Mouse (Mus musculus): Measurements from ENCODE around the gene Gfap. TPM values are rescaled to one million over a fixed set of nuclear protein-coding genes. Genes with fewer than 3 reads are reported as not detected.
A peak's percentile ranks its signal among the peaks of the same experiment; 100 is the strongest.

Gfap gene
- polyA plus RNA-seq, 1 experiment from 2014 or later: 0.17 TPM

GRCm38 (mm10) chr11:102874801-102875334, 25.8 kb downstream of the Gfap start:
- no peaks in the 10 kb centered on the region for H3K9me3 ChIP-seq (replicated peaks)
- H3K9ac ChIP-seq: peak overlapping the region; percentile 28; the same call in 1 of the 2 replicates
- no peaks in the 10 kb centered on the region for H3K27me3 ChIP-seq (replicated peaks)
- peaks cover 8% of the 10 kb centered on the region for H3K4me1 ChIP-seq (replicated peaks)
- peaks cover 62% of the 10 kb centered on the region for H3K36me3 ChIP-seq
- H3K27ac ChIP-seq (ENCODE audit: poor library complexity, severe bottlenecking): no peak overlapping the region
- ATAC-seq (ENCODE audit: insufficient number of reproducible peaks, low FRiP score): no peak
- no peak overlapping the region for H3K4me3 ChIP-seq
- H3K4me2 ChIP-seq: no peak overlapping the region
- WGBS: 88% methylated on average over 7 of the region's 7 CpGs

GRCm38 (mm10) chr11:102864272-102864671, 36.4 kb downstream of the Gfap start:
- no peak overlapping the region for H3K4me2 ChIP-seq
- H3K36me3 ChIP-seq: peaks cover 91% of the 10 kb centered on the region
- H3K9ac ChIP-seq: no peak overlapping the region
- no peak overlapping the region for H3K27ac ChIP-seq (ENCODE audit: poor library complexity, severe bottlenecking)
- no peaks in the 10 kb centered on the region for H3K9me3 ChIP-seq (replicated peaks)
- no peak overlapping the region for H3K4me3 ChIP-seq
- H3K4me1 ChIP-seq (replicated peaks): 0 out of 2 replicates have a peak, but pooled peaks cover 3% of the 10 kb centered on the region
- H3K27me3 ChIP-seq (replicated peaks): no peaks in the 10 kb centered on the region
- no peak for ATAC-seq (ENCODE audit: insufficient number of reproducible peaks, low FRiP score)
- WGBS: 40% methylated on average over 4 of the region's 4 CpGs

- 96% methylated on average over 8 of the region's 8 CpGs for WGBS
- no peaks in the 10 kb centered on the region for H3K27me3 ChIP-seq (replicated peaks)
These were observed 40.8 kb downstream of the Gfap start for GRCm38 (mm10) chr11:102859933-102860332.

GRCm38 (mm10) chr11:102858951-102859350, 41.8 kb downstream of the Gfap start:
- no peak for ATAC-seq (ENCODE audit: insufficient number of reproducible peaks, low FRiP score)
- no peaks in the 10 kb centered on the region for H3K9me3 ChIP-seq (replicated peaks)
- H3K27ac ChIP-seq (ENCODE audit: poor library complexity, severe bottlenecking): no peak overlapping the region
- WGBS: 89% methylated on average over 11 of the region's 11 CpGs
- H3K27me3 ChIP-seq (replicated peaks): no peaks in the 10 kb centered on the region
- H3K36me3 ChIP-seq: peaks cover 94% of the 10 kb centered on the region
- H3K4me3 ChIP-seq: no peak overlapping the region
- H3K4me2 ChIP-seq: no peak overlapping the region
- no peak overlapping the region for H3K9ac ChIP-seq
- H3K4me1 ChIP-seq (replicated peaks): no peaks in the 10 kb centered on the region

More at GRCm38 (mm10) chr11:102859933-102860332, 40.8 kb downstream of the Gfap start:
- no peak overlapping the region for H3K4me2 ChIP-seq
- H3K27ac ChIP-seq (ENCODE audit: poor library complexity, severe bottlenecking): no peak overlapping the region
- no peak overlapping the region for H3K9ac ChIP-seq
- no peaks in the 10 kb centered on the region for H3K9me3 ChIP-seq (replicated peaks)
- ATAC-seq (ENCODE audit: insufficient number of reproducible peaks, low FRiP score): no peak
- H3K36me3 ChIP-seq: peaks cover 92% of the 10 kb centered on the region
- H3K4me1 ChIP-seq (replicated peaks): no peaks in the 10 kb centered on the region
- no peak overlapping the region for H3K4me3 ChIP-seq

GRCm38 (mm10) chr11:102855941-102856340, 44.8 kb downstream of the Gfap start:
- Histone ChIP-seq H3K4me2 (no peak overlapping the region), H3K4me3 (no peak overlapping the region), H3K27me3 (replicated peaks) (no peaks in the 10 kb centered on the region), H3K27ac (ENCODE audit: poor library complexity, severe bottlenecking) (no peak overlapping the region), H3K4me1 (replicated peaks) (no peaks in the 10 kb centered on the region), H3K9ac (no peak overlapping the region), H3K36me3 (peaks cover 91% of the 10 kb centered on the region), H3K9me3 (replicated peaks) (no peaks in the 10 kb centered on the region)
- ATAC-seq (ENCODE audit: insufficient number of reproducible peaks, low FRiP score): no peak
- WGBS: 80% methylated on average over 6 of the region's 6 CpGs

- H3K36me3 ChIP-seq: peaks cover 91% of the 10 kb centered on the region
- no peaks in the 10 kb centered on the region for H3K4me1 ChIP-seq (replicated peaks)
- H3K4me2 ChIP-seq: no peak overlapping the region
- no peak overlapping the region for H3K27ac ChIP-seq (ENCODE audit: poor library complexity, severe bottlenecking)
- ATAC-seq (ENCODE audit: insufficient number of reproducible peaks, low FRiP score): no peak
- H3K9me3 ChIP-seq (replicated peaks): no peaks in the 10 kb centered on the region
- no peak overlapping the region for H3K4me3 ChIP-seq
- H3K27me3 ChIP-seq (replicated peaks): no peaks in the 10 kb centered on the region
- no peak overlapping the region for H3K9ac ChIP-seq
These were observed 47.0 kb downstream of the Gfap start for GRCm38 (mm10) chr11:102853760-102854159.

GRCm38 (mm10) chr11:102851883-102852282, 48.8 kb downstream of the Gfap start:
- Histone ChIP-seq H3K9me3 (replicated peaks) (no peaks in the 10 kb centered on the region), H3K4me2 (no peak overlapping the region), H3K36me3 (peaks cover 91% of the 10 kb centered on the region), H3K27ac (ENCODE audit: poor library complexity, severe bottlenecking) (no peak overlapping the region), H3K9ac (no peak overlapping the region), H3K4me1 (replicated peaks) (no peaks in the 10 kb centered on the region), H3K27me3 (replicated peaks) (no peaks in the 10 kb centered on the region), H3K4me3 (no peak overlapping the region)
- 0 out of 2 replicates have a peak, but pooled peaks have one; percentile 39 for ATAC-seq (ENCODE audit: insufficient number of reproducible peaks, low FRiP score)
- WGBS: 69% methylated on average over 5 of the region's 5 CpGs

GRCm38 (mm10) chr11:102845926-102846325, 54.8 kb downstream of the Gfap start:
- ATAC-seq (ENCODE audit: insufficient number of reproducible peaks, low FRiP score): no peak
- Histone ChIP-seq H3K9ac (no peak overlapping the region), H3K27ac (ENCODE audit: poor library complexity, severe bottlenecking) (no peak overlapping the region), H3K36me3 (peaks cover 100% of the 10 kb centered on the region), H3K9me3 (replicated peaks) (no peaks in the 10 kb centered on the region), H3K4me3 (no peak overlapping the region), H3K4me2 (no peak overlapping the region), H3K27me3 (replicated peaks) (no peaks in the 10 kb centered on the region), H3K4me1 (replicated peaks) (no peaks in the 10 kb centered on the region)
- 64% methylated on average over 10 of the region's 10 CpGs for WGBS

GRCm38 (mm10) chr11:102838616-102839150, 62.0 kb downstream of the Gfap start:
- no peak overlapping the region for H3K4me3 ChIP-seq
- H3K36me3 ChIP-seq: peaks cover 72% of the 10 kb centered on the region
- no peak overlapping the region for H3K4me2 ChIP-seq
- H3K4me1 ChIP-seq (replicated peaks): no peaks in the 10 kb centered on the region
- ATAC-seq (ENCODE audit: insufficient number of reproducible peaks, low FRiP score): no peak
- no peak overlapping the region for H3K9ac ChIP-seq
- H3K27ac ChIP-seq (ENCODE audit: poor library complexity, severe bottlenecking): no peak overlapping the region
- no peaks in the 10 kb centered on the region for H3K9me3 ChIP-seq (replicated peaks)
- H3K27me3 ChIP-seq (replicated peaks): no peaks in the 10 kb centered on the region
- WGBS: 88% methylated on average over 9 of the region's 9 CpGs

GRCm38 (mm10) chr11:102838126-102838525, 62.6 kb downstream of the Gfap start:
- no peaks in the 10 kb centered on the region for H3K9me3 ChIP-seq (replicated peaks)
- WGBS: 91% methylated on average over 2 of the region's 2 CpGs
- H3K27me3 ChIP-seq (replicated peaks): no peaks in the 10 kb centered on the region
- H3K4me3 ChIP-seq: no peak overlapping the region
- no peak overlapping the region for H3K27ac ChIP-seq (ENCODE audit: poor library complexity, severe bottlenecking)
- H3K4me1 ChIP-seq (replicated peaks): no peaks in the 10 kb centered on the region
- H3K4me2 ChIP-seq: no peak overlapping the region
- no peak overlapping the region for H3K9ac ChIP-seq
- H3K36me3 ChIP-seq: peaks cover 66% of the 10 kb centered on the region
- ATAC-seq (ENCODE audit: insufficient number of reproducible peaks, low FRiP score): no peak

GRCm38 (mm10) chr11:102837385-102837784, 63.3 kb downstream of the Gfap start:
- Histone ChIP-seq H3K27ac (ENCODE audit: poor library complexity, severe bottlenecking) (no peak overlapping the region), H3K36me3 (peaks cover 59% of the 10 kb centered on the region)
- WGBS: 97% methylated on average over 1 of the region's 1 CpGs

More at GRCm38 (mm10) chr11:102837385-102837784, 63.3 kb downstream of the Gfap start:
- no peak for ATAC-seq (ENCODE audit: insufficient number of reproducible peaks, low FRiP score)
- no peaks in the 10 kb centered on the region for H3K27me3 ChIP-seq (replicated peaks)
- H3K4me3 ChIP-seq: no peak overlapping the region
- H3K4me2 ChIP-seq: no peak overlapping the region
- no peaks in the 10 kb centered on the region for H3K9me3 ChIP-seq (replicated peaks)
- no peak overlapping the region for H3K9ac ChIP-seq
- no peaks in the 10 kb centered on the region for H3K4me1 ChIP-seq (replicated peaks)

Measured in heart, embryonic 12.5 days (tissue).